Mouse (Mus musculus) brain, adult 2 months (tissue): ENCODE results near the gene Angptl3.

Experiments used
- DNase-seq: peaks from one replicate; pipeline ENCODE4 v3.0.0; 2011; ENCODE audit warnings: low read depth, low spot score

Angptl3 gene

DNA sequence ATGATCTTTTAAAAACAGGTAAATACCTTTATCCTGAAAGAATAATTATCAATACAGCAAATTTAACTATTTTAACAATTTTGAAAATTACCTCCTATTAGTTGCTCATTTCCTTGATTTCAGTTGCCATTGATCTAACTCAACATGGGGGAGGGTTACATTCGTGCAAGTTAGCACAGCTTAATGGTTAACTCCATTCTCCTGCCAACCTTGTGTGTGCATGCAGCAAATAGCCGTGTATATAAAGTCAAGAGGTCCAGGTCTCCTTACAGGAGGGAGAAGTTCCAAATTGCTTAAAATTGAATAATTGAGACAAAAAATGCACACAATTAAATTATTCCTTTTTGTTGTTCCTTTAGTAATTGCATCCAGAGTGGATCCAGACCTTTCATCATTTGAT, at the start of gene Angptl3:
TSS of gene Angptl3 (plus strand) at position 269 of the 400 bp plus-strand sequence.
- DNase-seq: no peak

GRCm38 (mm10) chr4:98984701-98985100, 46.1 kb upstream of the Angptl3 start:
- DNase-seq: no peak

GRCm38 (mm10) chr4:98993491-98993890, 37.3 kb upstream of the Angptl3 start:
- DNase-seq: no peak

DNA sequence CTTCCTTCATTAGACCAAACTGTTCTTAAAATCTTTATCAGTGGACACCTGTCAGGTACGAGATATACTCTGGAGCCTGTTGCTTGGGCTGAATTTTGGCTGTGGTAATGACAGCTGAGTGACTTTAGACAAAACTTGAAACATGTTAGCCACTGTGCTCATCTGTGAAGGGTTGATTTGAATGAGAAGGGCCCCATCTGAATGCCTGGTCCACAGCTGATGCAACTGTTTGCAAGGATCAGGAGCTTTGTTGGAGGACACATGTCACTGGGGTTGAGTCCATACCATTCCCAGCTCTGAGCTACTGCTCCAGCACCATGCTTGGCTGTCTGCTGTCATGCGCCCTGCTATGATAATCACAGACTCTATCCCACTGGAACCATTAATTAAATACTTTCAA, 25.2 kb upstream of the Angptl3 start:
- DNase-seq: peak; percentile 19

DNA sequence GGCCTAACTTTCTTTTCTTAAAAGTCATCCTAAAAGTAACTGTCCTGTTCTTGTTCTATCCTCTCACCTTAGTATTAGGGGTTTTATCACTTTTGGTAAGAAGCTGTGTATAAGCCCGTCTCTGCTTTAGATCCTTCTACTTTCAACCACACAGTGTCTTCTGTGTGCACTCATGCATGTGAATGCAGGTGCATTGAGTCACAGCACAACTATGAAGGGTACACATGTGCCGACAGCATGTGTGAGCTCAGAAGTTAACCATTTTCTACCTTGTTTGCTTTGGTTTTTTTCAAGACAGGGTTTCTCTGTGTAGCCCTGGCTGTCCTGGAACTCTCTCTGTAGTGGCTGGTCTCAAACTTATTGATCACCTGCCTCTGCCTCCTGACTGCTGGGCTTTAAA, 24.4 kb upstream of the Angptl3 start:
- DNase-seq: no peak

GRCm38 (mm10) chr4:99011039-99011438, 19.7 kb upstream of the Angptl3 start:
- DNase-seq: no peak

GRCm38 (mm10) chr4:99022221-99022620, 8.5 kb upstream of the Angptl3 start:
- peak; percentile 36 for DNase-seq

DNA sequence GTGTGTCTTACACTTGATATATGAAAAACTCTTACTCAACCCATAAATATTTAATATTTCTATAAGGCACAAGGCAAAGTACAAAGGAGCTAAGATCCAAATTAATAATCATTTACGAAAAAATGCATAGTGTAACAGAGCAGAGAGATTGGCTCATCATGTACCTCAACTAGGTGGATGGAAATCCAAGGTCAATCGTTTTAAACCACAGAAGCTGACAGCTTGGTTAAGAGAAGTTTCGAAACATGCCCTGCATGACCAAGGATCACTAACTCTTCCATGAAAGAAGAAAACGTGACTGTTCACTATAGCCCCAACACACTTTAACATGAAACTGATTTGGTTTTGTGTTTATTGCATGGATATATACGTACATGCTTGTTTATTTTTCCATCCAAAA, 2.4 kb upstream of the Angptl3 start:
- no peak for DNase-seq

GRCm38 (mm10) chr4:99032921-99033320, 2.2 kb downstream of the Angptl3 start:
- DNase-seq: peak; percentile 51

DNA sequence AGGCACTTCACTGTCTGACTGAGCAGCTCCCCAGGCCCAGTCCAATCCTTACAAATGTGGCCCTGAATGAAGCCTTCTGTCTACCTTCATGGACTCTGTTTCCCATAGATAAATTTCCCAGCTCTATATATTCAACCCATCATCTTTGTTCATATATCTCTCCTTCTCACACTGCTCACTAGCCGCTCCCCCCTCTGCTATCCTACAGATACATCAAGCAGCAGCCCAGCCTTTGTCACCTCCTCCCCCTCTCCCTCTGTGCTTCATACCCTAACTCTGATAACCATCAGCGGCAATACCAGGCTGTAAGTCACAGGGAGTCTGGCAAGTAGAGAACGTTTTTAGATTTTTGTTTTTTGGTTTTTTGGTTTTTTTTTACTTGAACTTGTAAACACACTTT, 14.1 kb downstream of the Angptl3 start:
- DNase-seq: peak; percentile 36

DNA sequence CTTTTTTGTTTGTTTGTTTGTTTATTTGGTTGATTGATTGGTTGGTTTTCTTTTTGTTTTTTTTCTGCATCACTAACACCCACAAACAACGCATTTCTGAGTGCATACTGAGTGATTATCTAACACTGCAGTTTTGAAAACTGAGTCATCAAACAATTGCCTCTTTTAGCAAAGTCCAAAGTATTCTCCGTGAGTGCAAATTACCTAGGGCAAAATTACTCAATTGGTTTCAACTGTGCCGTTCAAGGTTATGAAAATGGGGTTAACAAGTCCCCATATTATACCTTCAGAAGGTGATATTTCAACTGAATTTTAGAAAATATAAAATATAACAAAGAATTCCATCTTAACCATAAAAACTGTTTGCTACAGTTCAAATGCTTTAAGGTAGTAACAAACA, 15.7 kb downstream of the Angptl3 start:
- DNase-seq: no peak

GRCm38 (mm10) chr4:99048581-99048980, 17.8 kb downstream of the Angptl3 start:
- no peak for DNase-seq

DNA sequence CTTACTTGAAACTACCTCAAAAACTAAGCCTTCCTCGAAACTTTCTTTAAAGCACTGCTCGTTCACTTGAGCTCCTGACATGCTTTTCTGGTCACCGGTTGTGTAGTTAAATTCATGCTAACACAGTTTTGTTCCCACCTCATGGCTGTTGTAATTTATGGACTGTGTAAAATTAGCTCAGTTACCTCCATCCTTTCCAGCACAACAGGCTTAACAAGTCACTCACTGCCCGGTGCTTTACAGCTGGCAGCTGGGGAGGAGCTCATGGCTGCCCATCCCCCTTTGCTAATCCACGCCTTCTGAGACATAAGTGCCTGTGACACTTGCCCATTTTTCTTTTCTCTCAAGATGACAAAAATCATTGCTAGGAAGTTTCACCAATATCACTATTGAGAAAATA, 33.8 kb downstream of the Angptl3 start:
- DNase-seq: peak; percentile 21

DNA sequence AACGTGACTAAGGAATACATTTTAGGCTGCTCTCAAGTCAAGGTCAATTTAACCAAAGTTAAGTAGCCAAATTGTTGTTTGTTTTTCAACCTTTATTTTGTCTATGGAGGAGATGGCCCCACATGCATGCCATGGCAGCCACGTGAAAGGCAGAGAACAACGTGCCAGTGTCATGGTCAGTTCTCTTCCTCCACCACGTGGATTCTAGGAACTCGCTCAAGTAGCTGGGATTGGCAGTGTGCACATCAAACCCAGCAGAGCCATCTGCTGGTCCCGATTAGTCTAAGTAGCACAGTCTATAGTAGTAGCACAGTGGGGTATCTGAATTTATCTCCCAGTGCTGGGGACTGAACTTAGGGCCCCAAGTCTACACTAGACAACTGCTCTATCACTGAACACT, 38.1 kb downstream of the Angptl3 start:
- DNase-seq: no peak

DNA sequence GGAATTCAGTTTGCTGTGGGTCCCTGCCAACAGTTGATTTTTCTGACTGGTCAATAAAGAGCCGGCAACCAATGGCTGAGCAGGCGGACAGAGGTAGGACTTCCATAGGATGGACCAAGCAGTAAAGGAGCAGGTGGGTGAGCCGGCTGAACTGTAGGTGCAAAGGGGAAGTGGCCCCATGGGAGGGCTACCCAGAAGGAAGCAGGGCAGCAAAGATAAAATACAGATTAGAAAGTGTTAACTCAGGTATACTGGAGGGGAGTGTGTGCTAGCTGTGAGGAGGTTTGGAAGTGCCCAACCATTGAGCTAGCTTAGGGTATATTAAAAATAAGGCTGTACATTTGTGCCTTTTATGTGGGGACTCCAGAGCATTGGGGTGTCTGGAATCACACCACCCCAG, 47.3 kb downstream of the Angptl3 start:
- DNase-seq: no peak

DNA sequence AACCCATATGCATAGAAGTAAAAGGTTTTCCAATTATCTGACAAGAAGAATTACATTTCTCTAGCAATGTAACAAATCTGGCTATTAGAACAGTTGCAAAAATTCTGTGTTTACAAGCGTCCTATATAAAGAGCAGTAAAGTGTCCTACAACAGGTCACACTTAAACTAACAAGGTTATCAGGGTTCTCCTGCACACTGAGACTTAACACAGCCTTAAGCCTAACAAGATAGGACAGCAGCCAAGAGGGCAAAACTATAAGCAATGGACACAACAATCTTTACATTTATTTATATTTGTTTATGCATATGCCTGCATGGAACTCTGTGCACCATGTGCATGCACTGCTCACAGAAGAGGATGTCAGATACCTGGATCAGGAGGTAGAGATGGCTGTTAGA, 50.4 kb downstream of the Angptl3 start:
- DNase-seq: no peak

GRCm38 (mm10) chr4:99083862-99084261, 53.1 kb downstream of the Angptl3 start:
- peak; percentile 60 for DNase-seq

- DNase-seq: no peak
Observed at GRCm38 (mm10) chr4:99087760-99088485, 57.2 kb downstream of the Angptl3 start.

DNA sequence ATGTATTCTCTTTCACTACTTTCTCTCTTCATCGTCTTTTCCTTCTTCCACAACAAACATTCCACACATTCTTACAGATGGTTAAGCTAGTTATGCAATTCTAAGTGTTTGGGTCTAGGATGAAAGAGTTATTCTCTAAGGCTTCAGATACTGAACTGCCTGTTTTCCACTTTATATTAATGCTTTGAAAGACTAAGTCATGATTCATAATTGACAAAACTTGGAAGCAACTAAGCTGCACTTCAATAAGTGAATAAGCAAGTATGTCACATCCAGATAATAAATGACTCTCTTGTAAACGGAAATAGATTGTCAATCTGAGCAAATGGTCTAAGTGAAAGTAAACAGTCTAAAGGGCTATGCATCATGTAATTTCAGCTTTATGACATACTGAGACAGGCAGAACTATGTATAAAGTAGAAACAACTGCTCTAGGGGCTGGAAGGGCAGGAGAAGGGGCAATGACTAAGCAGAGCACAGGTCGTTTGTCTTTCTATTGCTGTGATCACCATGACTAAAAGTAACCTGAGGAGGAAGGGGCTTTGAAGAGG, 60.5 kb downstream of the Angptl3 start:
- no peak for DNase-seq

- DNase-seq: no peak
Observed at GRCm38 (mm10) chr4:99091777-99092176, 61.0 kb downstream of the Angptl3 start.
